Mouse (Mus musculus) embryonic stem cell, embryonic (primary cell): ENCODE measurements around the gene Farsa.

Source experiments
- CTCF ChIA-PET, 4 experiments: fragments of 300-600 bp in 2 of 4; fragments of 350-600 bp in 2 of 4; sonication (Branson Sonifier 250); formaldehyde crosslinking; loops; one replicate each; lab custom pipeline; 2022; ENCODE audit warnings: inconsistent platforms in 2 of 4; lab: Charles Lee
- POLR2A ChIA-PET, 4 experiments: fragments of 300-600 bp in 2 of 4; fragments of 350-600 bp in 2 of 4; sonication (Branson Sonifier 250); formaldehyde crosslinking; loops; one replicate each; lab custom pipeline; 2022; ENCODE audit warnings: antibody characterized with exemption in 4 of 4, inconsistent platforms in 1 of 4; lab: Charles Lee

The Farsa gene

GRCm38 (mm10) chr8:84826518-84826917 is 30.3 kb upstream of the Farsa start:
- POLR2A ChIA-PET = interaction anchor here in 3 of 4 experiments (0.6 to 26.4 kb wide), 22 partner anchors 11 to 175 kb away, joined by 3 to 705 read pairs (median 5); partner anchors contain the start of genes Calr (in 3 of the 3), Rad23a (in 3 of the 3), Dnase2a (in 1 of the 3) and Farsa (in 1 of the 3)
- CTCF ChIA-PET = interaction anchor here (0.6 to 6.5 kb wide), 8 partner anchors 11 to 118 kb away, joined by 3 to 78 read pairs (median 6); no protein-coding TSS in a partner anchor

- POLR2A ChIA-PET = interaction anchor here in 3 of 4 experiments (1.0 to 26.4 kb wide), 11 partner anchors 10 to 172 kb away, joined by 3 to 705 read pairs (median 3); partner anchors contain the start of genes Calr (in 3 of the 3), Farsa (in 2 of the 3), Syce2 (in 2 of the 3) and Rad23a (in 1 of the 3)
- CTCF ChIA-PET = interaction anchor here in 3 of 4 experiments (0.6 to 2.1 kb wide), 5 partner anchors 8 to 905 kb away, joined by 3 to 7 read pairs (median 3); no protein-coding TSS in a partner anchor
These were observed 25.3 kb upstream of the Farsa start, which contains the start of gene Gadd45gip1 for GRCm38 (mm10) chr8:84831490-84831889. TSS of gene Gadd45gip1 (plus strand) at chr8:84831522.

- ChIA-PET POLR2A (interaction anchor here in 3 of 4 experiments (0.7 to 26.4 kb wide), 22 partner anchors 2 to 251 kb away, joined by 3 to 705 read pairs (median 4); partner anchors contain the start of genes Calr (in 3 of the 3), Rad23a (in 3 of the 3), Farsa (in 2 of the 3) and Syce2 (in 2 of the 3)), CTCF (interaction anchor here in 2 of 4 experiments (0.8 to 1.5 kb wide), 3 partner anchors 8 to 16 kb away, joined by 3 to 4 read pairs (median 3); no protein-coding TSS in a partner anchor)
These were observed 24.6 kb upstream of the Farsa start for GRCm38 (mm10) chr8:84832034-84832717.

- CTCF ChIA-PET = interaction anchor here in 2 of 4 experiments (0.6 to 1.5 kb wide), 4 partner anchors 9 to 146 kb away, joined by 3 to 5 read pairs (median 4); no protein-coding TSS in a partner anchor
- POLR2A ChIA-PET = interaction anchor here in 3 of 4 experiments (0.6 to 26.4 kb wide), 30 partner anchors 3 to 250 kb away, joined by 3 to 705 read pairs (median 3); partner anchors contain the start of genes Calr (in 3 of the 3), Rad23a (in 3 of the 3), Farsa (in 2 of the 3) and Nacc1 (in 2 of the 3)
These were observed 23.7 kb upstream of the Farsa start for GRCm38 (mm10) chr8:84832759-84833742.

GRCm38 (mm10) chr8:84834002-84834865 is 22.6 kb upstream of the Farsa start:
- POLR2A ChIA-PET = interaction anchor here in 3 of 4 experiments (0.6 to 26.4 kb wide), 19 partner anchors 4 to 1950 kb away, joined by 3 to 705 read pairs (median 6); partner anchors contain the start of genes Calr (in 3 of the 3), Farsa (in 2 of the 3), Rad23a (in 2 of the 3) and Syce2 (in 2 of the 3)
- CTCF ChIA-PET = interaction anchor here in 1 of 4 experiments (0.7 kb wide), 1 partner anchor 1145 kb away, joined by 3 read pairs; no protein-coding TSS in a partner anchor

GRCm38 (mm10) chr8:84834866-84835855 is 21.6 kb upstream of the Farsa start:
- ChIA-PET POLR2A (interaction anchor here in 3 of 4 experiments (0.6 to 26.4 kb wide), 21 partner anchors 5 to 1949 kb away, joined by 3 to 705 read pairs (median 5); partner anchors contain the start of genes Calr (in 3 of the 3), Farsa (in 2 of the 3), Syce2 (in 2 of the 3) and Dand5 (in 1 of the 3)), CTCF (interaction anchor here in 1 of 4 experiments (0.7 kb wide), 1 partner anchor 1146 kb away, joined by 3 read pairs; no protein-coding TSS in a partner anchor)

- ChIA-PET CTCF (interaction anchor here (0.6 to 1.6 kb wide), 6 partner anchors 9 to 128 kb away, joined by 3 to 7 read pairs (median 4); partner anchors contain the start of gene Dand5 (in 2 of the 4)), POLR2A (interaction anchor here in 3 of 4 experiments (0.6 to 26.4 kb wide), 26 partner anchors 4 to 252 kb away, joined by 3 to 705 read pairs (median 5); partner anchors contain the start of genes Calr (in 3 of the 3), Dand5 (in 2 of the 3), Farsa (in 2 of the 3) and Syce2 (in 2 of the 3))
These were observed 19.5 kb upstream of the Farsa start for GRCm38 (mm10) chr8:84837149-84837911.

GRCm38 (mm10) chr8:84837912-84838470 is 18.8 kb upstream of the Farsa start:
- POLR2A ChIA-PET = interaction anchor here (0.5 to 26.4 kb wide), 21 partner anchors 3 to 207 kb away, joined by 3 to 705 read pairs (median 5); partner anchors contain the start of genes Calr (in 4 of the 4), Dand5 (in 2 of the 4), Farsa (in 2 of the 4) and Syce2 (in 2 of the 4)
- CTCF ChIA-PET = interaction anchor here in 2 of 4 experiments (0.7 to 1.7 kb wide), 4 partner anchors 15 to 129 kb away, joined by 3 to 5 read pairs (median 4); partner anchors contain the start of gene Dand5 (in 2 of the 2)

- CTCF ChIA-PET = interaction anchor here in 1 of 4 experiments (1.7 kb wide), 1 partner anchor 129 kb away, joined by 5 read pairs; no protein-coding TSS in a partner anchor
- POLR2A ChIA-PET = interaction anchor here (0.5 to 26.4 kb wide), 19 partner anchors 3 to 208 kb away, joined by 3 to 705 read pairs (median 5); partner anchors contain the start of genes Calr (in 4 of the 4), Dand5 (in 2 of the 4), Farsa (in 2 of the 4) and Syce2 (in 2 of the 4)
These were observed 18.3 kb upstream of the Farsa start for GRCm38 (mm10) chr8:84838513-84838912.

GRCm38 (mm10) chr8:84839411-84839810 is 17.4 kb upstream of the Farsa start:
- ChIA-PET CTCF (interaction anchor here in 2 of 4 experiments (1.0 to 1.7 kb wide), 3 partner anchors 90 to 136 kb away, joined by 3 to 5 read pairs (median 3); no protein-coding TSS in a partner anchor), POLR2A (interaction anchor here in 3 of 4 experiments (1.1 to 26.4 kb wide), 22 partner anchors 2 to 197 kb away, joined by 3 to 705 read pairs (median 7); partner anchors contain the start of genes Syce2 (in 3 of the 3), Calr (in 2 of the 3), Dand5 (in 2 of the 3) and Farsa (in 2 of the 3))

GRCm38 (mm10) chr8:84839875-84840247 is 16.9 kb upstream of the Farsa start:
- CTCF ChIA-PET = interaction anchor here in 2 of 4 experiments (1.0 to 1.1 kb wide), 2 partner anchors 90 to 135 kb away, joined by 3 read pairs; no protein-coding TSS in a partner anchor

GRCm38 (mm10) chr8:84840248-84840999 is 16.4 kb upstream of the Farsa start, which contains the start of gene Rad23a:
TSS of gene Rad23a (minus strand) at chr8:84840665.
- CTCF ChIA-PET = interaction anchor here in 3 of 4 experiments (0.7 to 1.7 kb wide), 9 partner anchors 18 to 153 kb away, joined by 3 to 9 read pairs (median 4); partner anchors contain the start of genes Dand5 (in 1 of the 3), Nacc1 (in 1 of the 3) and Syce2 (in 1 of the 3)
- POLR2A ChIA-PET = interaction anchor here (0.6 to 26.4 kb wide), 63 partner anchors 6 to 774 kb away, joined by 3 to 705 read pairs (median 4); partner anchors contain the start of genes Farsa (in 4 of the 4), Gcdh (in 3 of the 4), Syce2 (in 3 of the 4) and Calr (in 1 of the 4)

More at GRCm38 (mm10) chr8:84839875-84840247, 16.9 kb upstream of the Farsa start:
- POLR2A ChIA-PET = interaction anchor here in 3 of 4 experiments (1.1 to 26.4 kb wide), 26 partner anchors 7 to 773 kb away, joined by 3 to 705 read pairs (median 8); partner anchors contain the start of genes Syce2 (in 3 of the 3), Farsa (in 2 of the 3), Calr (in 1 of the 3) and Dand5 (in 1 of the 3)
